Mouse (Mus musculus) hindbrain, embryonic 10.5 days (tissue): ENCODE results near the gene Cdh22. TPM values are rescaled to one million over a fixed set of nuclear protein-coding genes. Genes with fewer than 3 reads are reported as not detected.

Experiments
- DNase-seq: peaks from one replicate; pipeline ENCODE4 v3.0.0-alpha.2; 2017; ENCODE audit warnings: low spot score
- H3K27ac ChIP-seq: fragments of 300-500 bp; sonication (generic); 2 replicates; pipeline ENCODE4 v1.5.1; 2016; ENCODE audit warnings: mild to moderate bottlenecking, moderate library complexity
- H3K27me3 ChIP-seq: fragments of 300-500 bp; sonication (generic); 2 replicates; pipeline ENCODE4 v1.6.1; 2016; ENCODE audit warnings: mild to moderate bottlenecking; ENCODE audit not compliant: poor library complexity, insufficient read depth, severe bottlenecking
- H3K36me3 ChIP-seq: fragments of 300-500 bp; sonication (generic); 2 replicates; pipeline ENCODE4 v1.6.1; 2016; ENCODE audit warnings: mild to moderate bottlenecking, moderate library complexity
- H3K4me1 ChIP-seq: fragments of 300-500 bp; sonication (generic); replicated peaks from 2 replicates; pipeline ENCODE4 v1.6.1; 2016; ENCODE audit warnings: mild to moderate bottlenecking
- H3K4me3 ChIP-seq: fragments of 300-500 bp; sonication (generic); 2 replicates; pipeline ENCODE4 v1.5.1; 2016; ENCODE audit warnings: mild to moderate bottlenecking, moderate library complexity
- H3K9me3 ChIP-seq: fragments of 300-500 bp; sonication (generic); 2 replicates; pipeline ENCODE4 v1.6.1; 2016; ENCODE audit warnings: mild to moderate bottlenecking, moderate library complexity
- WGBS: fragments of 180-500 bp; shearing (Covaris S2); methylation state at CpG from one replicate; pipeline ENCODE4 v1.1.7; 2016; 5-methylcytosine and 5-hydroxymethylcytosine counted together
- polyA plus RNA-seq: library from polyadenylated mRNA; unstranded; fragments of >200 nt; fragmentation: Nextera tagmentation; extraction: Ambion mirVana; gene quantifications from 2 replicates; pipeline ENCODE4 v1.2.1, GENCODE M21; 2016

The Cdh22 gene
- polyA plus RNA-seq, 1 experiment from 2014 or later = 8.7 TPM

GRCm38 (mm10) chr2:165242575-165242974 is 7.9 kb upstream of the Cdh22 start:
- Histone ChIP-seq H3K9me3 (no peaks in the 10 kb centered on the region), H3K4me3 (0 out of 2 replicates have a peak overlapping the region, but pooled peaks have one; percentile 2), H3K27ac (no peak overlapping the region), H3K4me1 (peaks cover 53% of the 10 kb centered on the region), H3K36me3 (no peaks in the 10 kb centered on the region), H3K27me3 (peaks cover 100% of the 10 kb centered on the region)
- DNase-seq = no peak
- 2% methylated on average over 13 of the region's 13 CpGs for WGBS

GRCm38 (mm10) chr2:165241786-165242185 is 7.1 kb upstream of the Cdh22 start:
- H3K36me3 ChIP-seq = no peaks in the 10 kb centered on the region
- WGBS = 54% methylated on average over 7 of the region's 7 CpGs
- peaks cover 45% of the 10 kb centered on the region for H3K4me1 ChIP-seq
- H3K9me3 ChIP-seq = no peaks in the 10 kb centered on the region
- DNase-seq = no peak
- no peak overlapping the region for H3K4me3 ChIP-seq
- H3K27ac ChIP-seq = no peak overlapping the region
- H3K27me3 ChIP-seq = peaks cover 100% of the 10 kb centered on the region

- Histone ChIP-seq H3K4me3 (no peak overlapping the region), H3K4me1 (peaks cover 33% of the 10 kb centered on the region), H3K36me3 (no peaks in the 10 kb centered on the region), H3K27ac (no peak overlapping the region), H3K27me3 (peaks cover 100% of the 10 kb centered on the region), H3K9me3 (no peaks in the 10 kb centered on the region)
- DNase-seq = no peak
- 33% methylated on average over 8 of the region's 8 CpGs for WGBS
Measured at GRCm38 (mm10) chr2:165240371-165240770, 5.7 kb upstream of the Cdh22 start.

GRCm38 (mm10) chr2:165239533-165240144 is 5.0 kb upstream of the Cdh22 start:
- Histone ChIP-seq H3K27me3 (peaks cover 100% of the 10 kb centered on the region), H3K36me3 (no peaks in the 10 kb centered on the region), H3K9me3 (no peaks in the 10 kb centered on the region), H3K4me3 (no peak overlapping the region), H3K4me1 (peaks cover 39% of the 10 kb centered on the region), H3K27ac (no peak overlapping the region)
- 16% methylated on average over 15 of the region's 15 CpGs for WGBS
- DNase-seq = no peak

GRCm38 (mm10) chr2:165238416-165239145 is 3.9 kb upstream of the Cdh22 start:
- Histone ChIP-seq H3K9me3 (no peaks in the 10 kb centered on the region), H3K27ac (no peak overlapping the region), H3K27me3 (peaks cover 100% of the 10 kb centered on the region), H3K36me3 (no peaks in the 10 kb centered on the region), H3K4me3 (no peak overlapping the region), H3K4me1 (peaks cover 50% of the 10 kb centered on the region)
- 6% methylated on average over 12 of the region's 12 CpGs for WGBS
- peak; percentile 25 for DNase-seq

- Histone ChIP-seq H3K4me1 (peaks cover 47% of the 10 kb centered on the region), H3K4me3 (peak overlapping the region; percentile 77), H3K36me3 (no peaks in the 10 kb centered on the region), H3K27ac (peak overlapping the region; percentile 90), H3K9me3 (no peaks in the 10 kb centered on the region), H3K27me3 (peaks cover 100% of the 10 kb centered on the region)
- no peak for DNase-seq
- under 1% methylated on average over 41 of the region's 41 CpGs for WGBS
Measured at GRCm38 (mm10) chr2:165234291-165234612, 401 bp downstream of the Cdh22 start.

- H3K27me3 ChIP-seq = peaks cover 100% of the 10 kb centered on the region
- H3K27ac ChIP-seq = peak overlapping the region; percentile 90
- no peaks in the 10 kb centered on the region for H3K36me3 ChIP-seq
- H3K9me3 ChIP-seq = no peaks in the 10 kb centered on the region
- peaks cover 44% of the 10 kb centered on the region for H3K4me1 ChIP-seq
- peak overlapping the region; percentile 77 for H3K4me3 ChIP-seq
- peak; percentile 75 for DNase-seq
- WGBS = under 1% methylated on average over 82 of the region's 82 CpGs
Measured at GRCm38 (mm10) chr2:165233491-165234290, 962 bp downstream of the Cdh22 start.

GRCm38 (mm10) chr2:165229050-165229449 is 5.6 kb downstream of the Cdh22 start:
- DNase-seq = no peak
- no peak overlapping the region for H3K4me3 ChIP-seq
- H3K27me3 ChIP-seq = peaks cover 89% of the 10 kb centered on the region
- peaks cover 38% of the 10 kb centered on the region for H3K4me1 ChIP-seq
- WGBS = 91% methylated on average over 11 of the region's 11 CpGs
- H3K9me3 ChIP-seq = no peaks in the 10 kb centered on the region
- no peaks in the 10 kb centered on the region for H3K36me3 ChIP-seq
- no peak overlapping the region for H3K27ac ChIP-seq

- Histone ChIP-seq H3K27ac (no peak overlapping the region), H3K9me3 (no peaks in the 10 kb centered on the region), H3K4me1 (peaks cover 70% of the 10 kb centered on the region), H3K36me3 (no peaks in the 10 kb centered on the region), H3K4me3 (no peak overlapping the region), H3K27me3 (peaks cover 87% of the 10 kb centered on the region)
- 74% methylated on average over 4 of the region's 4 CpGs for WGBS
- DNase-seq = no peak
Measured at GRCm38 (mm10) chr2:165223837-165224236, 10.8 kb downstream of the Cdh22 start.

- H3K4me3 ChIP-seq = peak overlapping the region; percentile 32
- DNase-seq = peak; percentile 71
- peaks cover 95% of the 10 kb centered on the region for H3K27me3 ChIP-seq
- peak overlapping the region; percentile 70 for H3K27ac ChIP-seq
- 8% methylated on average over 9 of the region's 9 CpGs for WGBS
- H3K9me3 ChIP-seq = no peaks in the 10 kb centered on the region
- peaks cover 74% of the 10 kb centered on the region for H3K4me1 ChIP-seq
- no peaks in the 10 kb centered on the region for H3K36me3 ChIP-seq
Measured at GRCm38 (mm10) chr2:165221952-165222351, 12.7 kb downstream of the Cdh22 start.

GRCm38 (mm10) chr2:165220347-165220945 is 14.2 kb downstream of the Cdh22 start:
- Histone ChIP-seq H3K27me3 (peaks cover 98% of the 10 kb centered on the region), H3K4me3 (no peak overlapping the region), H3K36me3 (no peaks in the 10 kb centered on the region), H3K4me1 (peaks cover 83% of the 10 kb centered on the region), H3K9me3 (no peaks in the 10 kb centered on the region), H3K27ac (no peak overlapping the region; the same call in 1 of the 2 replicates)
- DNase-seq = no peak
- 76% methylated on average over 8 of the region's 8 CpGs for WGBS

GRCm38 (mm10) chr2:165218954-165219353 is 15.7 kb downstream of the Cdh22 start:
- DNase-seq = no peak
- no peak overlapping the region for H3K4me3 ChIP-seq
- peak overlapping the region; percentile 62 for H3K27ac ChIP-seq
- no peaks in the 10 kb centered on the region for H3K36me3 ChIP-seq
- H3K9me3 ChIP-seq = no peaks in the 10 kb centered on the region
- H3K4me1 ChIP-seq = peaks cover 89% of the 10 kb centered on the region
- H3K27me3 ChIP-seq = peaks cover 98% of the 10 kb centered on the region
- 73% methylated on average over 8 of the region's 8 CpGs for WGBS
